Mouse (Mus musculus): Measurements from ENCODE around the gene Mecom.

The Mecom gene

GRCm38 (mm10) chr3:30547908-30548307 is at the start of gene Mecom:
Gene Mecom (minus strand): TSS chr3:30548008.
- 93% methylated on average over 3 of the region's 3 CpGs for WGBS

GRCm38 (mm10) chr3:30597271-30597670 is 49.5 kb upstream of the Mecom start:
- 93% methylated on average over 7 of the region's 7 CpGs for WGBS

GRCm38 (mm10) chr3:30595111-30595832 is 47.5 kb upstream of the Mecom start:
- WGBS = under 1% methylated on average over 62 of the region's 62 CpGs

- 70% methylated on average over 4 of the region's 4 CpGs for WGBS
Observed at GRCm38 (mm10) chr3:30593719-30594485, 46.1 kb upstream of the Mecom start.

GRCm38 (mm10) chr3:30592418-30592853 is 44.6 kb upstream of the Mecom start:
- WGBS = 3% methylated on average over 2 of the region's 2 CpGs

- WGBS = 56% methylated on average over 6 of the region's 6 CpGs
Observed at GRCm38 (mm10) chr3:30588865-30589264, 41.1 kb upstream of the Mecom start.

- 42% methylated on average over 2 of the region's 2 CpGs for WGBS
Observed at GRCm38 (mm10) chr3:30573549-30573948, 25.7 kb upstream of the Mecom start.

- WGBS = 77% methylated on average over 1 of the region's 2 CpGs
Observed at GRCm38 (mm10) chr3:30566333-30566732, 18.5 kb upstream of the Mecom start.

GRCm38 (mm10) chr3:30560677-30561314 is 13.0 kb upstream of the Mecom start:
- WGBS = 47% methylated on average over 6 of the region's 6 CpGs

GRCm38 (mm10) chr3:30553741-30554140 is 5.9 kb upstream of the Mecom start:
- 80% methylated on average over 6 of the region's 6 CpGs for WGBS

- 67% methylated on average over 2 of the region's 2 CpGs for WGBS
Observed at GRCm38 (mm10) chr3:30550218-30550617, 2.4 kb upstream of the Mecom start.

- 53% methylated on average over 7 of the region's 7 CpGs for WGBS
Observed at GRCm38 (mm10) chr3:30548928-30549327, 1.1 kb upstream of the Mecom start.

GRCm38 (mm10) chr3:30546831-30547369 is 908 bp downstream of the Mecom start:
- whole genome bisulfite sequencing = 45% methylated on average over 11 of the region's 11 CpGs

- WGBS = 37% methylated on average over 13 of the region's 13 CpGs
Observed at GRCm38 (mm10) chr3:30546366-30546765, 1.4 kb downstream of the Mecom start.

GRCm38 (mm10) chr3:30545246-30545645 is 2.6 kb downstream of the Mecom start:
- 84% methylated on average over 5 of the region's 5 CpGs for WGBS

GRCm38 (mm10) chr3:30544305-30544704 is 3.5 kb downstream of the Mecom start:
- 83% methylated on average over 5 of the region's 5 CpGs for WGBS

- 87% methylated on average over 11 of the region's 11 CpGs for WGBS
Observed at GRCm38 (mm10) chr3:30535821-30536220, 12.0 kb downstream of the Mecom start.

GRCm38 (mm10) chr3:30520751-30521150 is 27.1 kb downstream of the Mecom start:
- 50% methylated on average over 3 of the region's 3 CpGs for WGBS

- 78% methylated on average over 1 of the region's 1 CpGs for WGBS
Observed at GRCm38 (mm10) chr3:30519425-30519824, 28.4 kb downstream of the Mecom start.

- WGBS = 19% methylated on average over 9 of the region's 9 CpGs
Observed at GRCm38 (mm10) chr3:30515795-30516170, 32.0 kb downstream of the Mecom start.

- 2% methylated on average over 61 of the region's 62 CpGs for WGBS
Observed at GRCm38 (mm10) chr3:30514901-30515794, 32.7 kb downstream of the Mecom start.
